Mouse (Mus musculus) C2C12 (cell line): ENCODE data around the gene Ncam1. TPM values are rescaled to one million over a fixed set of nuclear protein-coding genes. Genes with fewer than 3 reads are reported as not detected.

Source experiments
- H3K27me3 ChIP-seq: one replicate; pipeline ENCODE4 v1.6.1; 2011; ENCODE audit not compliant: control insufficient read depth, insufficient read depth, insufficient read length
- H3K36me3 ChIP-seq: one replicate; pipeline ENCODE4 v1.6.1; 2011; ENCODE audit not compliant: control insufficient read depth, insufficient read depth
- H3K4me3 ChIP-seq: one replicate; pipeline ENCODE4 v1.5.1; 2011; ENCODE audit warnings: mild to moderate bottlenecking, control low read depth; ENCODE audit not compliant: poor library complexity, insufficient read depth, severe bottlenecking
- H3K79me2 ChIP-seq: one replicate; pipeline ENCODE4 v1.6.1; 2011; ENCODE audit not compliant: control insufficient read depth, insufficient read depth
- H3K79me3 ChIP-seq: one replicate; pipeline ENCODE4 v1.6.1; 2011; ENCODE audit warnings: low read depth, control low read depth
- H3ac ChIP-seq: one replicate; pipeline ENCODE3; 2011; ENCODE audit warnings: low read depth; ENCODE audit not compliant: control insufficient read depth, insufficient read length
- CEBPB ChIP-seq: IDR thresholded peaks from one replicate; pipeline ENCODE4 v1.6.1; 2011; ENCODE audit warnings: low read depth, mild to moderate bottlenecking, control low read depth, moderate library complexity
- CTCF ChIP-seq: IDR thresholded peaks from one replicate; pipeline ENCODE4 v1.5.1; 2011; ENCODE audit not compliant: control insufficient read depth, insufficient read depth, insufficient read length
- FOSL1 ChIP-seq: IDR thresholded peaks from one replicate; pipeline ENCODE4 v1.8.0; 2011; ENCODE audit warnings: mild to moderate bottlenecking, low read length; ENCODE audit not compliant: poor library complexity, insufficient read depth, severe bottlenecking
- MAX ChIP-seq: IDR thresholded peaks from one replicate; pipeline ENCODE4 v1.6.1; 2011; ENCODE audit warnings: mild to moderate bottlenecking, control low read depth
- MYOD1 ChIP-seq: IDR thresholded peaks from one replicate; pipeline ENCODE4 v1.6.1; 2011; ENCODE audit warnings: low read depth; ENCODE audit not compliant: control insufficient read depth, insufficient read length
- MYOG ChIP-seq: IDR thresholded peaks from one replicate; pipeline ENCODE4 v1.6.1; 2011; ENCODE audit not compliant: control insufficient read depth, insufficient read length; ENCODE audit errors: extremely low read depth
- USF1 ChIP-seq: IDR thresholded peaks from one replicate; pipeline ENCODE4 v1.6.1; 2011; ENCODE audit warnings: low read depth, mild to moderate bottlenecking, control low read depth, moderate library complexity
- polyA plus RNA-seq: library from polyadenylated mRNA; unstranded; fragments of >200 nt; fragmentation: generic; extraction: Trizol; gene quantifications from one replicate; pipeline ENCODE4 v1.2.1, GENCODE M21; 2012; ENCODE audit warnings: missing spikeins

Ncam1 gene
- polyA plus RNA-seq, 1 experiment: 41.5 TPM

- no peak overlapping the region for H3K4me3 ChIP-seq
- H3K27me3 ChIP-seq: no peaks in the 10 kb centered on the region
- TF ChIP-seq CTCF: no peak
- no peak for TF ChIP-seq MYOD1
- TF ChIP-seq USF1: no peak
- TF ChIP-seq FOSL1: no peak
- no peak for TF ChIP-seq MYOG
- no peak for TF ChIP-seq CEBPB
- TF ChIP-seq MAX: no peak
- no peaks in the 10 kb centered on the region for H3K79me3 ChIP-seq
- H3K36me3 ChIP-seq: peaks cover 14% of the 10 kb centered on the region
- no peaks in the 10 kb centered on the region for H3K79me2 ChIP-seq
- no peak overlapping the region for H3ac ChIP-seq
Measured at GRCm38 (mm10) chr9:49528026-49528425, 270.7 kb downstream of the Ncam1 start.

GRCm38 (mm10) chr9:49527340-49527739 is 271.4 kb downstream of the Ncam1 start:
- Histone ChIP-seq H3K36me3 (peaks cover 14% of the 10 kb centered on the region), H3ac (no peak overlapping the region), H3K79me3 (no peaks in the 10 kb centered on the region), H3K27me3 (no peaks in the 10 kb centered on the region), H3K79me2 (no peaks in the 10 kb centered on the region), H3K4me3 (no peak overlapping the region)
- TF ChIP-seq MYOD1: no peak
- no peak for TF ChIP-seq CEBPB
- no peak for TF ChIP-seq MYOG
- no peak for TF ChIP-seq CTCF
- TF ChIP-seq MAX: no peak
- TF ChIP-seq USF1: no peak
- no peak for TF ChIP-seq FOSL1

- H3K4me3 ChIP-seq: no peak overlapping the region
- H3K79me3 ChIP-seq: no peaks in the 10 kb centered on the region
- no peak overlapping the region for H3ac ChIP-seq
- H3K79me2 ChIP-seq: no peaks in the 10 kb centered on the region
- peaks cover 15% of the 10 kb centered on the region for H3K36me3 ChIP-seq
- TF ChIP-seq CEBPB: no peak
- TF ChIP-seq MYOG: no peak
- no peak for TF ChIP-seq USF1
- TF ChIP-seq CTCF: no peak
- no peak for TF ChIP-seq MYOD1
- no peak for TF ChIP-seq MAX
- no peak for TF ChIP-seq FOSL1
- no peaks in the 10 kb centered on the region for H3K27me3 ChIP-seq
Measured at GRCm38 (mm10) chr9:49524721-49525120, 274.0 kb downstream of the Ncam1 start.

- H3K79me2 ChIP-seq: no peaks in the 10 kb centered on the region
- H3ac ChIP-seq: no peak overlapping the region
- H3K36me3 ChIP-seq: peaks cover 15% of the 10 kb centered on the region
- no peak for TF ChIP-seq CTCF
- no peak for TF ChIP-seq FOSL1
- TF ChIP-seq MAX: no peak
- no peak for TF ChIP-seq MYOG
- no peak for TF ChIP-seq USF1
- TF ChIP-seq CEBPB: no peak
- no peak for TF ChIP-seq MYOD1
- H3K79me3 ChIP-seq: no peaks in the 10 kb centered on the region
- no peak overlapping the region for H3K4me3 ChIP-seq
- H3K27me3 ChIP-seq: no peaks in the 10 kb centered on the region
Measured at GRCm38 (mm10) chr9:49523881-49524280, 274.8 kb downstream of the Ncam1 start.

GRCm38 (mm10) chr9:49514306-49514705 is 284.4 kb downstream of the Ncam1 start:
- no peak for TF ChIP-seq CEBPB
- no peak for TF ChIP-seq USF1
- no peaks in the 10 kb centered on the region for H3K27me3 ChIP-seq
- peaks cover 4% of the 10 kb centered on the region for H3K36me3 ChIP-seq
- no peaks in the 10 kb centered on the region for H3K79me3 ChIP-seq
- H3ac ChIP-seq: no peak overlapping the region
- H3K79me2 ChIP-seq: no peaks in the 10 kb centered on the region
- no peak overlapping the region for H3K4me3 ChIP-seq

GRCm38 (mm10) chr9:49510666-49511065 is 288.1 kb downstream of the Ncam1 start:
- TF ChIP-seq MYOD1 (no peak), MAX (no peak), USF1 (no peak), MYOG (no peak), FOSL1 (no peak), CEBPB (no peak), CTCF (no peak)
- no peaks in the 10 kb centered on the region for H3K79me3 ChIP-seq
- H3ac ChIP-seq: no peak overlapping the region
- H3K27me3 ChIP-seq: no peaks in the 10 kb centered on the region
- no peaks in the 10 kb centered on the region for H3K79me2 ChIP-seq
- H3K4me3 ChIP-seq: no peak overlapping the region
- H3K36me3 ChIP-seq: peaks cover 2% of the 10 kb centered on the region
